Mouse (Mus musculus) T-cell, adult 66 days (primary cell): ENCODE results near the gene Sesn3. TPM values are rescaled to one million over a fixed set of nuclear protein-coding genes. Genes with fewer than 3 reads are reported as not detected.

Source experiments
- total RNA-seq, 2 experiments: library from RNA; stranded (reverse); gene quantifications; 3 replicates in 1 of 2; 4 replicates in 1 of 2; pipeline ENCODE4 v1.2.4; 2023

Sesn3 gene
- total RNA-seq: 100 to 1,000 TPM; 164 to 177 TPM

GRCm38 (mm10) chr9:14274986-14275720 lies at the start of gene Sesn3:
Gene Sesn3, plus strand, starts transcription at chr9:14275067.

GRCm38 (mm10) chr9:14381353-14382055 lies 106.6 kb downstream of the Sesn3 start, which contains the start of gene Endod1:
Gene Endod1, minus strand, starts transcription at chr9:14381507.

Other genes with a start within 250 kb of the Sesn3 start
- 10 to 100 TPM; 10.2 to 13.9 TPM for gene Endod1, start 106.4 kb downstream of the Sesn3 start, total RNA-seq
- gene Kdm4d, start 225.4 kb downstream of the Sesn3 start, total RNA-seq: 1 to 10 TPM; 1.3 to 1.7 TPM
- gene Cwc15, start 225.6 kb downstream of the Sesn3 start, total RNA-seq: 100 to 1,000 TPM; 108 to 115 TPM